26 mouse cellular contexts compared by ENCODE assay signal in genomic region chr6:116141696-116142095, GRCm38 (mm10). TPM values are rescaled to one million over a fixed set of nuclear protein-coding genes. Genes with fewer than 3 reads are reported as not detected.
DNase-seq lines count a peak whose midpoint lies in the region; ATAC-seq and TF ChIP-seq lines count a peak whose summit lies in the region.
"Had no signal": no experiment of that assay in that cellular context is flagged by ENCODE, and none has a peak within 500 bp of the region (broad histone marks: within the 10 kb centered on the region; RNA-seq: fewer than 3 reads in every experiment).

No protein-coding gene starts in this region.

- TF ChIP-seq CTCF in left cerebral cortex, adult 2 months (IDR thresholded peaks at IDR 0.05) = no peak
- TF ChIP-seq CTCF in MEL (IDR thresholded peaks at IDR 0.05 in 2 of 3, conservative IDR thresholded peaks at IDR 0.05 in 1 of 3; ENCODE audit: control insufficient read depth in 1 of 3, insufficient read depth in 1 of 3, low read depth in 2 of 3, low read length in 3 of 3, poor library complexity in 1 of 3, severe bottlenecking in 1 of 3) = no peak

- 46% methylated on average over 2 of the region's 2 CpGs for WGBS in heart, embryonic 14.5 days

- no peaks in the 10 kb centered on the region for H3K36me3 ChIP-seq in heart, embryonic 14.5 days (ENCODE audit: control insufficient read depth, insufficient read depth, low read length)
- peaks cover 0 to 11% of the 10 kb centered on the region in 2 experiments; a peak in 2 of 4 replicates for H3K36me3 ChIP-seq in MEL (ENCODE audit: control insufficient read depth in 1 of 2, insufficient read depth in 2 of 2, low read length in 2 of 2)
- H3K36me3 ChIP-seq: hindbrain, embryonic 10.5 days; hindbrain, embryonic 15.5 days; limb, embryonic 10.5 days; limb, embryonic 15.5 days had no signal

- no peaks in the 10 kb centered on the region for H3K79me2 ChIP-seq in MEL (ENCODE audit: control insufficient read depth, insufficient read depth, low read length, poor library complexity)

- H3K27ac ChIP-seq in heart, embryonic 14.5 days (replicated peaks in 1 of 2; ENCODE audit: control insufficient read depth in 1 of 2, insufficient read depth in 1 of 2, low read depth in 2 of 2, low read length in 2 of 2) = peak overlapping the region in 1 of 2 experiments; percentile 55; a peak in 2 of 4 replicates
- peak overlapping the region; percentile 56; the same call in 1 of the 2 replicates for H3K27ac ChIP-seq in left cerebral cortex, adult 2 months
- no peak overlapping the region for H3K27ac ChIP-seq in MEL (ENCODE audit: control insufficient read depth, low read depth, low read length)
- H3K27ac ChIP-seq: forebrain, embryonic 13.5 days; hindbrain, embryonic 10.5 days; hindbrain, embryonic 15.5 days; limb, embryonic 10.5 days; limb, embryonic 15.5 days had no signal

- intact Hi-C loops in left cerebral cortex, adult 2 months (cut with DNase I) = loop anchor here (5.0 kb wide), 1 partner anchor 51 kb away; the partner anchor contains the start of gene Tmcc1
- intact Hi-C loops in left cerebral cortex, postnatal 36 days (cut with DNase I) = loop anchor here (5.0 kb wide), 1 partner anchor 239 kb away; no protein-coding TSS in a partner anchor

- TF ChIP-seq EP300 in MEL (IDR thresholded peaks at IDR 0.05; ENCODE audit: low read depth in 1 of 2, low read length in 2 of 2) = peak; percentile 11 to 38; a peak in 2 of 4 replicates

- no peak overlapping the region for H3K9ac ChIP-seq in heart, embryonic 14.5 days (ENCODE audit: low read length)
- H3K9ac ChIP-seq in MEL (ENCODE audit: control insufficient read depth, low read depth, low read length, poor library complexity, severe bottlenecking) = no peak overlapping the region
- H3K9ac ChIP-seq: forebrain, embryonic 13.5 days; hindbrain, embryonic 15.5 days; limb, embryonic 15.5 days had no signal

- no peak for TF ChIP-seq RAD21 in MEL (IDR thresholded peaks at IDR 0.05; ENCODE audit: low read depth, low read length)

- H3K9me3 ChIP-seq in heart, embryonic 14.5 days (ENCODE audit: control insufficient read depth, low read length) = no peaks in the 10 kb centered on the region
- no peaks in the 10 kb centered on the region for H3K9me3 ChIP-seq in MEL (replicated peaks; ENCODE audit: insufficient read depth, low read length)
- H3K9me3 ChIP-seq: forebrain, embryonic 13.5 days; hindbrain, embryonic 10.5 days; hindbrain, embryonic 15.5 days; limb, embryonic 10.5 days; limb, embryonic 15.5 days had no signal

- no peak for ATAC-seq in heart, embryonic 14.5 days (ENCODE audit: insufficient number of reproducible peaks, insufficient read depth, low FRiP score, low read depth)
- ATAC-seq: activated CD4-positive, CD25-positive, alpha-beta regulatory T cell, adult 4 months; forebrain, embryonic 13.5 days; inflammation-experienced regulatory T-cells, adult 6 months had no signal

- no peak overlapping the region for H3K4me3 ChIP-seq in heart, embryonic 14.5 days (ENCODE audit: control insufficient read depth in 1 of 2, insufficient read depth in 1 of 2, low read depth in 1 of 2, low read length in 2 of 2)
- no peak overlapping the region for H3K4me3 ChIP-seq in left cerebral cortex, adult 2 months
- H3K4me3 ChIP-seq in MEL (ENCODE audit: control insufficient read depth in 1 of 2, insufficient read depth in 1 of 2, low read depth in 2 of 2, low read length in 2 of 2) = no peak overlapping the region
- H3K4me3 ChIP-seq: forebrain, embryonic 13.5 days; hindbrain, embryonic 10.5 days; hindbrain, embryonic 15.5 days; limb, embryonic 10.5 days; limb, embryonic 15.5 days had no signal

- peaks cover 0 to 25% of the 10 kb centered on the region in 2 experiments; a peak in 3 of 4 replicates for H3K4me1 ChIP-seq in heart, embryonic 14.5 days (ENCODE audit: control insufficient read depth in 2 of 2, insufficient read depth in 2 of 2, low read length in 2 of 2)
- H3K4me1 ChIP-seq in MEL (ENCODE audit: control insufficient read depth in 1 of 2, insufficient read depth in 2 of 2, low read length in 2 of 2) = peaks cover 0 to 8% of the 10 kb centered on the region in 2 experiments; a peak in 1 of 4 replicates
- H3K4me1 ChIP-seq: limb, embryonic 10.5 days; limb, embryonic 15.5 days had no signal

- no peaks in the 10 kb centered on the region for H3K27me3 ChIP-seq in heart, embryonic 14.5 days (ENCODE audit: control insufficient read depth, insufficient read depth, low read length)
- no peaks in the 10 kb centered on the region for H3K27me3 ChIP-seq in MEL (ENCODE audit: control insufficient read depth in 1 of 2, insufficient read depth in 2 of 2, low read length in 2 of 2)
- H3K27me3 ChIP-seq: forebrain, embryonic 13.5 days; hindbrain, embryonic 15.5 days; limb, embryonic 15.5 days had no signal

- DNase-seq in heart, adult 8-10 months (ENCODE audit: low spot score) = no peak
- no peak for DNase-seq in left cerebral cortex, adult 2 months (ENCODE audit: extremely low spot score in 1 of 2, low spot score in 2 of 2)
- no peak for DNase-seq in left cerebral cortex, postnatal 36 days (ENCODE audit: low spot score in 2 of 2)
- DNase-seq in MEL (ENCODE audit: low read depth, low spot score) (peak; percentile 22), adipocyte (ENCODE audit: low spot score) (peak; percentile 44)
- DNase-seq in adrenal gland, postnatal 4 days (ENCODE audit: low spot score in 2 of 2) = no peak
- DNase-seq: adrenal gland, adult 8-10 months; B cell, adult 2 months; cerebellum, adult 8-10 months; cerebellum, postnatal 25 days; gastrocnemius, postnatal 25 days; kidney, adult 11 months; kidney, postnatal 14 days; lung, postnatal 36 days; midbrain, embryonic 14.5 days; right cerebral cortex, adult 18-20 months; spleen, adult 18-20 months; thymus, postnatal 14 days had no signal

- no peak for TF ChIP-seq POLR2A in MEL (IDR thresholded peaks at IDR 0.05; ENCODE audit: control insufficient read depth in 1 of 2, insufficient read depth in 1 of 2, low read depth in 1 of 2, low read length in 2 of 2, poor library complexity in 1 of 2)

- H3K4me2 ChIP-seq in heart, embryonic 14.5 days (ENCODE audit: low read length) = peak overlapping the region; percentile 8; the same call in 1 of the 2 replicates
- H3K4me2 ChIP-seq: forebrain, embryonic 13.5 days; hindbrain, embryonic 15.5 days; limb, embryonic 15.5 days had no signal

TF ChIP-seq in MEL, 35 proteins besides CTCF, POLR2A, EP300 and RAD21:
- TF ChIP-seq GATA1 (IDR thresholded peaks at IDR 0.05; ENCODE audit: low read depth, low read length) = peak; percentile 45
- TF ChIP-seq ZNF384 (IDR thresholded peaks at IDR 0.05; ENCODE audit: low read depth, low read length) = peak; percentile 91
- TF ChIP-seq MAX (IDR thresholded peaks at IDR 0.05; ENCODE audit: low read length) = peak; percentile 62
- no peak for TF ChIP-seq POLR2AphosphoS5 (IDR thresholded peaks at IDR 0.05; ENCODE audit: borderline replicate concordance, low read depth, low read length)

RNA-seq across cellular contexts. Expression of gene Tmcc1, which starts 51.6 kb away (rescaled TPM):
- polyA plus RNA-seq in heart, embryonic 14.5 days (2014; fragmentation: Nextera tagmentation; extraction: Ambion mirVana) = 12.6 and 13.5 TPM in 2 replicates
- 10 to 100 TPM; 29.7 to 34.6 (median 31.4) TPM for total RNA-seq in heart, adult 8-10 months (2022)
- total RNA-seq in left cerebral cortex, adult 2 months (2021) = 10 to 100 TPM; 72.8 to 76.7 TPM
- 10 to 100 TPM; 63.0 to 76.8 TPM for total RNA-seq in left cerebral cortex, postnatal 36 days (2021)
- 29.9 and 30.6 TPM in 2 replicates for total RNA-seq in MEL (2012; rRNA removed)
- 1 to 10 TPM in 1 of 2 experiments, not detected in 1; 9.1 TPM for polyA plus RNA-seq in MEL (2012; ENCODE audit: insufficient read depth in 1 of 2, insufficient read length in 2 of 2, low read depth in 1 of 2, low replicate concordance in 2 of 2, missing spikeins in 1 of 2)
- total RNA-seq in adrenal gland, postnatal 4 days (2021) = 10 to 100 TPM; 25.8 to 26.8 TPM

Comparison
In these comparisons a context has a peak if more than half of its experiments do, and no peak if none do; other contexts are left out.
1. DNase-seq: peak in MEL (single experiment) and adipocyte (single experiment); none in heart, adult 8-10 months (single experiment), left cerebral cortex, adult 2 months (0 of 2), left cerebral cortex, postnatal 36 days (0 of 2) and adrenal gland, postnatal 4 days (0 of 2).